Mouse (Mus musculus) kidney, adult 18-20 months (tissue): ENCODE measurements at regions not wholly inside any gene's neighbourhood (a gene's known extent, or its start where the extent isn't known, plus 50 kb on each side); places are given as distances from the start of the nearest gene placed in this dataset.

Experiments
- DNase-seq: peaks from one replicate; pipeline ENCODE4 v3.0.0; 2021

GRCm38 (mm10) chr1:144085530-144086520 lies 81.9 kb upstream of the Rgs2 start:
- DNase-seq = no peak

- no peak for DNase-seq
These were observed 75.0 kb upstream of the Rgs2 start for GRCm38 (mm10) chr1:144078972-144079371.

- DNase-seq = peak; percentile 21
These were observed 74.5 kb upstream of the Rgs2 start for GRCm38 (mm10) chr1:144078446-144078845.

GRCm38 (mm10) chr1:144075991-144076390 lies 72.0 kb upstream of the Rgs2 start:
- no peak for DNase-seq

GRCm38 (mm10) chr1:144061283-144061682 lies 57.3 kb upstream of the Rgs2 start:
- DNase-seq = no peak

GRCm38 (mm10) chr1:144055476-144056213 lies 51.7 kb upstream of the Rgs2 start:
- no peak for DNase-seq
